Mouse (Mus musculus): ENCODE data around the gene Osbpl8. TPM values are rescaled to one million over a fixed set of nuclear protein-coding genes. Genes with fewer than 3 reads are reported as not detected.
A peak's percentile ranks its signal among the peaks of the same experiment; 100 is the strongest.

The Osbpl8 gene
- total RNA-seq, 2 experiments from 2014 or later: 13.6 to 14.5 TPM

- no peak for DNase-seq
Observed at GRCm38 (mm10) chr10:111235289-111235570, 70.7 kb downstream of the Osbpl8 start.

GRCm38 (mm10) chr10:111237434-111237833 is 72.9 kb downstream of the Osbpl8 start:
- DNase-seq: no peak

GRCm38 (mm10) chr10:111242677-111243076 is 78.1 kb downstream of the Osbpl8 start:
- no peak for DNase-seq

- no peak for DNase-seq
Observed at GRCm38 (mm10) chr10:111247609-111248008, 83.1 kb downstream of the Osbpl8 start.

GRCm38 (mm10) chr10:111248177-111248576 is 83.6 kb downstream of the Osbpl8 start:
- no peak for DNase-seq

- no peak for DNase-seq
Observed at GRCm38 (mm10) chr10:111250192-111250591, 85.6 kb downstream of the Osbpl8 start.

GRCm38 (mm10) chr10:111251666-111252065 is 87.1 kb downstream of the Osbpl8 start:
- DNase-seq: no peak

GRCm38 (mm10) chr10:111255228-111255627 is 90.7 kb downstream of the Osbpl8 start:
- no peak for DNase-seq

- no peak for DNase-seq
Observed at GRCm38 (mm10) chr10:111256156-111256555, 91.6 kb downstream of the Osbpl8 start.

GRCm38 (mm10) chr10:111257358-111257757 is 92.8 kb downstream of the Osbpl8 start:
- no peak for DNase-seq

- no peak for DNase-seq
Observed at GRCm38 (mm10) chr10:111258256-111258655, 93.7 kb downstream of the Osbpl8 start.

GRCm38 (mm10) chr10:111271687-111272086 is 107.1 kb downstream of the Osbpl8 start:
- no peak for DNase-seq

- DNase-seq: no peak
Observed at GRCm38 (mm10) chr10:111272905-111273304, 108.4 kb downstream of the Osbpl8 start.

- no peak for DNase-seq
Observed at GRCm38 (mm10) chr10:111273463-111274088, 109.0 kb downstream of the Osbpl8 start.

GRCm38 (mm10) chr10:111275822-111276221 is 111.3 kb downstream of the Osbpl8 start:
- DNase-seq: no peak

GRCm38 (mm10) chr10:111297631-111298030 is 133.1 kb downstream of the Osbpl8 start:
- no peak for DNase-seq

GRCm38 (mm10) chr10:111298140-111299098 is 133.9 kb downstream of the Osbpl8 start, which contains the start of gene Bbs10:
TSS of gene Bbs10 (plus strand) at chr10:111298679.
- DNase-seq: peak; percentile 94

GRCm38 (mm10) chr10:111299591-111299990 is 135.0 kb downstream of the Osbpl8 start:
- no peak for DNase-seq

- no peak for DNase-seq
Observed at GRCm38 (mm10) chr10:111301041-111301440, 136.5 kb downstream of the Osbpl8 start.

GRCm38 (mm10) chr10:111302486-111302885 is 137.9 kb downstream of the Osbpl8 start:
- DNase-seq: no peak

GRCm38 (mm10) chr10:111308850-111309501 is 144.4 kb downstream of the Osbpl8 start:
- no peak for DNase-seq

GRCm38 (mm10) chr10:111313282-111313681 is 148.7 kb downstream of the Osbpl8 start:
- no peak for DNase-seq
